Mouse (Mus musculus) adrenal gland, postnatal 10 days (tissue): Measurements from ENCODE around the gene Gphn. TPM values are rescaled to one million over a fixed set of nuclear protein-coding genes. Genes with fewer than 3 reads are reported as not detected.
"Not testable (repeated sequence)": the region's sequence is repeated elsewhere in the genome, so short reads cannot be mapped to it uniquely, and the experiment has no call there.

Source experiments
- DNase-seq: peaks from one replicate; pipeline ENCODE4 v3.0.0; 2021; ENCODE audit warnings: mixed read lengths
- total RNA-seq, 2 experiments: library from RNA; stranded (reverse); gene quantifications; 2 replicates each; pipeline ENCODE4 v1.2.3; 2021

Gphn gene
- total RNA-seq, 2 experiments from 2014 or later, result 26.5 to 29.5 TPM

GRCm38 (mm10) chr12:78332107-78332506 lies 105.9 kb downstream of the Gphn start:
- peak; percentile 69 for DNase-seq

- DNase-seq, result no peak
Observed at GRCm38 (mm10) chr12:78356472-78356871, 130.3 kb downstream of the Gphn start.

GRCm38 (mm10) chr12:78389267-78389666 lies 163.1 kb downstream of the Gphn start:
- no peak for DNase-seq

GRCm38 (mm10) chr12:78395297-78395696 lies 169.1 kb downstream of the Gphn start:
- DNase-seq, result no peak

- not testable (repeated sequence) for DNase-seq
Observed at GRCm38 (mm10) chr12:78407518-78407917, 181.3 kb downstream of the Gphn start.

GRCm38 (mm10) chr12:78522176-78522575 lies 296.0 kb downstream of the Gphn start:
- no peak for DNase-seq

- DNase-seq, result no peak
Observed at GRCm38 (mm10) chr12:78522804-78523394, 296.7 kb downstream of the Gphn start.

- not testable (repeated sequence) for DNase-seq
Observed at GRCm38 (mm10) chr12:78537590-78537989, 311.4 kb downstream of the Gphn start.

GRCm38 (mm10) chr12:78550913-78551312 lies 324.7 kb downstream of the Gphn start:
- no peak for DNase-seq

- DNase-seq, result no peak
Observed at GRCm38 (mm10) chr12:78631816-78632215, 405.6 kb downstream of the Gphn start.

GRCm38 (mm10) chr12:78639466-78639865 lies 413.3 kb downstream of the Gphn start:
- no peak for DNase-seq

- DNase-seq, result peak; percentile 4
Observed at GRCm38 (mm10) chr12:78640086-78640485, 413.9 kb downstream of the Gphn start.

- DNase-seq, result no peak
Observed at GRCm38 (mm10) chr12:78641220-78641619, 415.0 kb downstream of the Gphn start.

GRCm38 (mm10) chr12:78643691-78644090 lies 417.5 kb downstream of the Gphn start:
- DNase-seq, result no peak

GRCm38 (mm10) chr12:78645282-78645681 lies 419.1 kb downstream of the Gphn start:
- no peak for DNase-seq

- DNase-seq, result no peak
Observed at GRCm38 (mm10) chr12:78659718-78660304, 433.6 kb downstream of the Gphn start.

GRCm38 (mm10) chr12:78678101-78678806 lies 452.1 kb downstream of the Gphn start:
- no peak for DNase-seq

GRCm38 (mm10) chr12:78678807-78679189 lies 452.6 kb downstream of the Gphn start:
- DNase-seq, result no peak

GRCm38 (mm10) chr12:78681048-78681447 lies 454.9 kb downstream of the Gphn start:
- no peak for DNase-seq

GRCm38 (mm10) chr12:78682279-78682678 lies 456.1 kb downstream of the Gphn start:
- DNase-seq, result no peak

- no peak for DNase-seq
Observed at GRCm38 (mm10) chr12:78685669-78686215, 459.6 kb downstream of the Gphn start.

- no peak for DNase-seq
Observed at GRCm38 (mm10) chr12:78688876-78689275, 462.7 kb downstream of the Gphn start.

GRCm38 (mm10) chr12:78691325-78691724 lies 465.1 kb downstream of the Gphn start, which contains the start of gene Fam71d:
TSS of gene Fam71d (plus strand) at chr12:78691535.
- no peak for DNase-seq
